Mouse (Mus musculus) spleen, adult 2 months (tissue): ENCODE data around the gene Lrmda.

ENCODE experiments used
- CTCF ChIP-seq: fragments of 200-500 bp; IDR thresholded peaks from 2 replicates; pipeline ENCODE4 v1.5.1; 2011; ENCODE audit warnings: mild to moderate bottlenecking, inconsistent platforms; ENCODE audit not compliant: insufficient read depth, insufficient read length, insufficient replicate concordance; ENCODE audit errors: extremely low read depth
- POLR2A ChIP-seq: fragments of 200-500 bp; IDR thresholded peaks from 2 replicates; pipeline ENCODE4 v1.6.1; 2011; ENCODE audit warnings: low read depth, low read length, inconsistent platforms

GRCm38 (mm10) chr14:22445161-22445821 lies 425.8 kb downstream of the Lrmda start:
- TF ChIP-seq POLR2A (no peak), CTCF (no peak)
